Mouse (Mus musculus) MEL (cell line): Measurements from ENCODE around the gene Slc25a33.

Experiments
- CTCF ChIP-seq, 3 experiments: IDR thresholded peaks in 2 of 3; conservative IDR thresholded peaks in 1 of 3; 2 replicates each; pipeline ENCODE4 v1.5.1; 2011 to 2012; ENCODE audit warnings: low read length in 3 of 3, low read depth in 2 of 3, mild to moderate bottlenecking in 2 of 3, improper control_type of control experiment in 1 of 3, inconsistent platforms in 1 of 3, mixed read lengths in 1 of 3, moderate library complexity in 1 of 3; ENCODE audit not compliant: control insufficient read depth in 1 of 3, insufficient read depth in 1 of 3, poor library complexity in 1 of 3, severe bottlenecking in 1 of 3
- POLR2A ChIP-seq, 2 experiments: IDR thresholded peaks; 2 replicates each; pipeline ENCODE4 v1.6.1; 2011 to 2012; ENCODE audit warnings: low read length in 2 of 2, mild to moderate bottlenecking in 2 of 2, control low read depth in 1 of 2, improper control_type of control experiment in 1 of 2, low read depth in 1 of 2, moderate library complexity in 1 of 2; ENCODE audit not compliant: control insufficient read depth in 1 of 2, insufficient read depth in 1 of 2, poor library complexity in 1 of 2

DNA sequence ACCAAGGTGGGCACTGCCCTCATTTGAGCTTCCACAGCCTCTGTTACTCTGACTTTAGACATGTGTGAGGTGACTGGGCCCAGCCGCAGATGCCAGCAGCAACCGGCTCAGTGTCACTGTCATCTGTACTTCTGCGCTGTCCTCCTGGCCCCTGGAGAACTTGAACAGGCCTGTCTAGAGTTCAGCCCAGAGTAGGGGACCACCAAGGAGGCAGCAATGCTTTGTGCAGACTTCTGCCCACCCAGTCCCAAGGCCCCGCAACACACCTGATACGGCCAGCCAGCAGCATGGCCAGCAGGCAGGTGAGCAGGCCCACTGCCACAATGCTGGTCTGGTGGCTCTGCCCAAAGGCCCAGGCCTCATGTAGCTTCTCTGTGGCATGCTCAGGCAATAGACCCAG, 46.4 kb downstream of the Slc25a33 start:
- no peak for TF ChIP-seq POLR2A (IDR thresholded peaks at IDR 0.05; ENCODE audit: control insufficient read depth in 1 of 2, insufficient read depth in 1 of 2, low read depth in 1 of 2, low read length in 2 of 2, poor library complexity in 1 of 2)
- no peak for TF ChIP-seq CTCF (IDR thresholded peaks at IDR 0.05 in 2 of 3, conservative IDR thresholded peaks at IDR 0.05 in 1 of 3; ENCODE audit: control insufficient read depth in 1 of 3, insufficient read depth in 1 of 3, low read depth in 2 of 3, low read length in 3 of 3, poor library complexity in 1 of 3, severe bottlenecking in 1 of 3)
